Mouse (Mus musculus) megakaryocyte, embryonic 14.5 days (primary cell): ENCODE data around the gene Elovl6.

ENCODE experiments used
- FLI1 ChIP-seq: IDR thresholded peaks from 2 replicates; pipeline ENCODE4 v1.6.1; 2012; ENCODE audit warnings: low read length, inconsistent platforms, mixed read lengths
- GATA1 ChIP-seq: IDR thresholded peaks from 3 replicates; pipeline ENCODE4 v1.6.1; 2012; ENCODE audit warnings: mixed read lengths, low read length, inconsistent platforms, borderline replicate concordance

DNA sequence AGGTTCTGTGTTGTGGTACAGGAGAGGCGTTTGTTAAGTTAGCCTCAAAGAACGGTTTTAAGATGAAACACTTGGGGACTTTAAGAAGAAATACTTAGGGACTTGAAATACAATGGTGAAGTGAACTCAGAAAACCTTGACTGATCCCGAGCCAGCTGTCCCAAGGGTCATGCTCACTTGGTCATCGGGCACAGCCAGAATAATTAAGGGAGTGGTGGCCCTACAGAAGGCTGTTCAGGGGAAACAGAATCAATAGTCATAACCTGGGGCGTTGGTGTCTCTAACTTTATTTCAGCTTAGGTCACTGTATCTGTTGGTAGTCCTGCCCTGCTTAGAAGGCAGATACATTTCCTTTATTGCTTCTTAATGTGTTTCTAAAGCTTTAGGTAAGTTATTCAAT is 51.1 kb downstream of the Elovl6 start:
- TF ChIP-seq GATA1 (no peak), FLI1 (no peak)
